Mouse (Mus musculus): ENCODE results near the gene Ceacam1. TPM values are rescaled to one million over a fixed set of nuclear protein-coding genes. Genes with fewer than 3 reads are reported as not detected.

Gene Ceacam1
- total RNA-seq, 2 experiments from 2014 or later, result 18.5 to 43.8 TPM

- no peak for ATAC-seq (replicated peaks; ENCODE audit: poor library complexity, severe bottlenecking)
Measured at GRCm38 (mm10) chr7:25412833-25413441, 64.5 kb downstream of the Ceacam1 start, which contains the start of gene Cxcl17. Cxcl17 (minus strand) TSS chr7:25412886.

- ATAC-seq (replicated peaks; ENCODE audit: poor library complexity, severe bottlenecking), result no peak
Measured at GRCm38 (mm10) chr7:25411861-25412260, 65.5 kb downstream of the Ceacam1 start.

Other genes starting within 250 kb of the Ceacam1 start
- gene Gsk3a, start 239.8 kb downstream of the Ceacam1 start, total RNA-seq (2014; fragmentation: Nextera tagmentation), result 76.4 and 110 TPM in 2 replicates
- 41.8 and 45.8 TPM in 2 replicates for gene Gsk3a, start 239.8 kb downstream of the Ceacam1 start, total RNA-seq (2017)
- 10.5 and 10.7 TPM in 2 replicates for gene Erf, start 226.8 kb downstream of the Ceacam1 start, total RNA-seq (2014; fragmentation: Nextera tagmentation)
- gene Erf, start 226.8 kb downstream of the Ceacam1 start, total RNA-seq (2017), result 5.3 and 6.0 TPM in 2 replicates
- gene Cic, start 209.9 kb downstream of the Ceacam1 start, total RNA-seq (2014; fragmentation: Nextera tagmentation), result 130 and 136 TPM in 2 replicates
- 25.1 and 31.3 TPM in 2 replicates for gene Cic, start 209.9 kb downstream of the Ceacam1 start, total RNA-seq (2017)
- gene Pafah1b3, start 179.6 kb downstream of the Ceacam1 start, total RNA-seq (2014; fragmentation: Nextera tagmentation), result 17.2 and 41.6 TPM in 2 replicates
- gene Pafah1b3, start 179.6 kb downstream of the Ceacam1 start, total RNA-seq (2017), result 16.1 and 17.4 TPM in 2 replicates
- not detected in 2 replicates for gene Prr19, start 176.2 kb downstream of the Ceacam1 start, total RNA-seq (2014; fragmentation: Nextera tagmentation)
- not detected in 2 replicates for gene Prr19, start 176.2 kb downstream of the Ceacam1 start, total RNA-seq (2017)
- gene Tmem145, start 171.5 kb downstream of the Ceacam1 start, total RNA-seq (2014; fragmentation: Nextera tagmentation), result not detected in 2 replicates
- gene Tmem145, start 171.5 kb downstream of the Ceacam1 start, total RNA-seq (2017), result not detected in 2 replicates
- gene Megf8, start 160.4 kb downstream of the Ceacam1 start, total RNA-seq (2014; fragmentation: Nextera tagmentation), result 3.1 and 5.0 TPM in 2 replicates
- gene Megf8, start 160.4 kb downstream of the Ceacam1 start, total RNA-seq (2017), result 3.2 and 4.0 TPM in 2 replicates
- gene Cnfn, start 107.9 kb downstream of the Ceacam1 start, total RNA-seq (2014; fragmentation: Nextera tagmentation), result not detected in 2 replicates
- not detected in 2 replicates for gene Cnfn, start 107.9 kb downstream of the Ceacam1 start, total RNA-seq (2017)
- 10.7 and 27.1 TPM in 2 replicates for gene Lipe, start 78.9 kb downstream of the Ceacam1 start, total RNA-seq (2014; fragmentation: Nextera tagmentation)
- gene Lipe, start 78.9 kb downstream of the Ceacam1 start, total RNA-seq (2017), result 6.1 and 6.2 TPM in 2 replicates
- gene Cxcl17, start 64.7 kb downstream of the Ceacam1 start, total RNA-seq (2014; fragmentation: Nextera tagmentation), result not detected in 2 replicates
- not detected in 2 replicates for gene Cxcl17, start 64.7 kb downstream of the Ceacam1 start, total RNA-seq (2017)
- gene Ceacam2, start 62.3 kb upstream of the Ceacam1 start, total RNA-seq (2014; fragmentation: Nextera tagmentation), result not detected in 2 replicates
- gene Ceacam2, start 62.3 kb upstream of the Ceacam1 start, total RNA-seq (2017), result not detected in 2 replicates
- not detected in 2 replicates for gene Erich4, start 138.3 kb upstream of the Ceacam1 start, total RNA-seq (2014; fragmentation: Nextera tagmentation)
- not detected in 2 replicates for gene Erich4, start 138.3 kb upstream of the Ceacam1 start, total RNA-seq (2017)
- gene Dmac2, start 141.8 kb upstream of the Ceacam1 start, total RNA-seq (2014; fragmentation: Nextera tagmentation), result 36.0 and 41.9 TPM in 2 replicates
- 35.6 and 39.0 TPM in 2 replicates for gene Dmac2, start 141.8 kb upstream of the Ceacam1 start, total RNA-seq (2017)
- 18.7 and 26.1 TPM in 2 replicates for gene B3gnt8, start 149.1 kb upstream of the Ceacam1 start, total RNA-seq (2014; fragmentation: Nextera tagmentation)
- gene B3gnt8, start 149.1 kb upstream of the Ceacam1 start, total RNA-seq (2017), result 14.6 and 22.9 TPM in 2 replicates
- 42.3 and 76.3 TPM in 2 replicates for gene Bckdha, start 181.4 kb upstream of the Ceacam1 start, total RNA-seq (2014; fragmentation: Nextera tagmentation)
- 59.8 and 64.6 TPM in 2 replicates for gene Bckdha, start 181.4 kb upstream of the Ceacam1 start, total RNA-seq (2017)
- gene Exosc5, start 181.6 kb upstream of the Ceacam1 start, total RNA-seq (2014; fragmentation: Nextera tagmentation), result 84.1 and 154 TPM in 2 replicates
- gene Exosc5, start 181.6 kb upstream of the Ceacam1 start, total RNA-seq (2017), result 73.1 and 81.3 TPM in 2 replicates
- gene Tmem91, start 197.6 kb upstream of the Ceacam1 start, total RNA-seq (2014; fragmentation: Nextera tagmentation), result 0.75 and 1.5 TPM in 2 replicates
- gene Tmem91, start 197.6 kb upstream of the Ceacam1 start, total RNA-seq (2017), result not detected in 2 replicates
- gene B9d2, start 203.2 kb upstream of the Ceacam1 start, total RNA-seq (2014; fragmentation: Nextera tagmentation), result 49.7 and 53.8 TPM in 2 replicates
- 31.0 and 49.9 TPM in 2 replicates for gene B9d2, start 203.2 kb upstream of the Ceacam1 start, total RNA-seq (2017)
- 261 and 291 TPM in 2 replicates for gene Tgfb1, start 209.4 kb upstream of the Ceacam1 start, total RNA-seq (2014; fragmentation: Nextera tagmentation)
- 26.4 and 34.3 TPM in 2 replicates for gene Tgfb1, start 209.4 kb upstream of the Ceacam1 start, total RNA-seq (2017)
- 35.6 and 51.7 TPM in 2 replicates for gene Ccdc97, start 241.5 kb upstream of the Ceacam1 start, total RNA-seq (2014; fragmentation: Nextera tagmentation)
- gene Ccdc97, start 241.5 kb upstream of the Ceacam1 start, total RNA-seq (2017), result 8.9 and 14.8 TPM in 2 replicates